Mouse (Mus musculus) layer of hippocampus, adult 6 months (tissue): ENCODE measurements around the gene Vmn1r24. TPM values are rescaled to one million over a fixed set of nuclear protein-coding genes. Genes with fewer than 3 reads are reported as not detected.

Source experiments
- long read RNA-seq, 2 experiments: library from polyadenylated mRNA; unstranded; transcript quantifications; one replicate each; pipeline ENCODE4 v2.0.0; 2019 to 2020
- polyA plus RNA-seq: library from polyadenylated mRNA; unstranded; fragments of <200 nt; fragmentation: Nextera tagmentation; gene quantifications from 2 replicates; pipeline ENCODE4 v1.2.3, GENCODE M21; 2021

The Vmn1r24 gene
- not detected in 2 replicates for polyA plus RNA-seq
- long read RNA-seq, experiment 1: 0 reads
- long read RNA-seq, experiment 2: 0 reads

DNA sequence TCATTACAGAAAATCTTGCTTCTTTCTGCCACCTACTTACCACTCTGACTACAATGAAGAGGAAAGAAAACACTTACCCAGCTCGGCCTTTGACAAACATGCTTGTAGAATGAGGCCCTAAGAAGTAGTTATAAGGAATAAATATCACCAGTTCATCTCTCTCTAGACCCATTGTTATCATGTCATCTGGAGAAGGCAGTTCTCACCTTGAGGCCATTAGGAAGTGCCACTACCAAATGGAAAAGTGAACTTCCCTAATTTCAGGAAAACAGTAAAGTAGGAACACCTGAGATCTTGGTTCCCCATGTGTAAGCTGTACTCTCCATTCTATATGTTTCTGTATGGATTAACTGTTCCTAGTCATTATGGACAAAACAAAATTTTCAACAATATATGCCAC, at the start of gene Vmn1r24:
TSS of gene Vmn1r24 (minus strand) at position 101 of the 400 bp plus-strand sequence.

DNA sequence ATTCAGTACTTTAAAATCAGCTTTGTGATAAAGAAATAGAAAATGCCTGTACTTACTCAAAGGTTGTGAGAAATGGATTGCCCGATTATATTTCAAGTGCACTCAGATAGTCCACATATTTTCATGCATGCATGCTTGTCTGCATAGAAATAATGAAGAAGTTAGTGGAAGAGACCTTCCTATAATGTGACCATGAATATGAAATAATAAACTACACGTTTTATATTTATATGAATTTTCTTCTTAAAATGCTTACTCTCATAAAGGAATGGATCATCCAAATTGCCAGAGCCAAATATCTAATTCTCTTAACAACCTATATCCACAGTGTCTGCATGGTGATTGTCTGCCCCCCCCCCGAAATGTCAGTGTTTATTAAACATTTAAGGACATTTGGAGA, 19.4 kb upstream of the Vmn1r24 start, which contains the start of gene Vmn1r25:
TSS of gene Vmn1r25 (minus strand) at position 101 of the 400 bp plus-strand sequence.

DNA sequence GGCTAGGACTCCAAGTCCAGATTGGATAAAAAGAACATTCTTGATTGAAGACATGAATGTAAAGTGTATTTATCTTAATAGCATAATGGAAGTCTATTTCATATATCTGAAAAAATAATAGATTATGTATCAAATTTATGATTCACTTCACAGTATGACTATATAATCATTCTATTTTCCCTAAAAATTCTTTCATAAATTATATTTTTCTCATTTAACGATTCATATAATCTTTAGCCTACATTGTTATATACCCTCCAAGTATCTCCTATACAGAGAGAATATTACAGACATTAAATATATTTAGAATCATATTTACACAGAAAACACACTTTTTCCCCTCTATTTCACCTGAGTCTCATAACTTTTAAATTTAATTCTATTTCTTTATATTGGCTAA, 34.6 kb downstream of the Vmn1r24 start, which contains the start of gene Vmn1r23:
TSS of gene Vmn1r23 (minus strand) at position 101 of the 400 bp plus-strand sequence.

DNA sequence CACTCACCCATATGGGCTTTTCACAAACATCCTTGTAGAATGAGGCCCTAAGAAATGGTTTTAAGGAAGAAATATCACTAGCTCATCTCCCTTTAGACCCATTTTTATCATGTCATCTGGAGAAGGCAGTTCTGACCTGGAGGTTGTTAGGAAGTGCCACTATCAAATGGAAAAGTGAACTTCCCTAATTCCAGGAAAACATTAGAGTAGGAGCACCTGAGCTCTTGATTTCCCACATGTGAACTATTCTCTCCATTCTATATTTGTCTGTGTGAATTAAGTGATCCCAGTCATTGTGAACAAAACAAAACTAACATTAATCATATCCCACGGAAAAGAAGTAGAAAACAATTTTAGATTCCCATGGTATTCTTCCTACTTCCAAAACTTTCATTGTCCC, 53.4 kb downstream of the Vmn1r24 start, which contains the start of gene Vmn1r22:
TSS of gene Vmn1r22 (minus strand) at position 101 of the 400 bp plus-strand sequence.

Other genes starting within 250 kb of the Vmn1r24 start
- 34.6 and 37.1 TPM in 2 replicates for gene Vopp1, start 136.3 kb downstream of the Vmn1r24 start, polyA plus RNA-seq
- not detected in 2 replicates for gene Vmn1r21, start 111.2 kb downstream of the Vmn1r24 start, polyA plus RNA-seq
- not detected in 2 replicates for gene Vmn1r22, start 53.5 kb downstream of the Vmn1r24 start, polyA plus RNA-seq
- gene Vmn1r23, start 34.7 kb downstream of the Vmn1r24 start, polyA plus RNA-seq: not detected in 2 replicates
- not detected in 2 replicates for gene Vmn1r25, start 19.3 kb upstream of the Vmn1r24 start, polyA plus RNA-seq
- not detected in 2 replicates for gene Vmn1r26, start 53.7 kb upstream of the Vmn1r24 start, polyA plus RNA-seq